ENCODE assay signal across 8 mouse cellular contexts in the genomic region with DNA sequence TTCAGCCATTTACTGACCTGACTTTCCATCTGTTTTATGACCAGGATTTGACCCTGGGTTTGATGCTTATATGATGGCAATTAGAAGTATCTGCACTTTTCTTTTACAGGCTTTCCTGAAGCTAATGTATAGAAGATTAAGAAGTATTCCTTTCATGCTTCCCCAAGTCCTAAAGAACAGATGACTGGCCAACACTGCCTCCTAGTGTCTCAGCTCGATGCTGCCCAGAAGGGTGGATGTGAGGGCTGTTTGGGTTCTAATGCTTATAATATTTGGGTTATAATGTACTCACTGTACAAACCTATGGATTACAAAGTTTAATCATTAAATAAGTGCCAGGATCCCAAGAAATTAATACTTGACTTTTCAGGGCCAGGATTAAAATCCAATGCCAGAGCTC. TPM values are rescaled to one million over a fixed set of nuclear protein-coding genes. Genes with fewer than 3 reads are reported as not detected.
DNase-seq lines count a peak whose midpoint lies in the region; ATAC-seq and TF ChIP-seq lines count a peak whose summit lies in the region.

No protein-coding gene starts in this region.

- DNase-seq in forebrain, embryonic 11.5 days (ENCODE audit: low spot score) = peak; percentile 62
- peak; percentile 22 for DNase-seq in midbrain, embryonic 10.5 days (ENCODE audit: low spot score)
- DNase-seq in adrenal gland, postnatal 14 days = peak; percentile 63
- peak; percentile 30 for DNase-seq in embryo, embryonic 9.5 days (ENCODE audit: extremely low spot score)
- DNase-seq in left cerebral cortex, postnatal 4 days = peak; percentile 49
- DNase-seq in stomach, postnatal 0 days (ENCODE audit: low spot score) = peak; percentile 63

- H3K4me1 ChIP-seq in forebrain, embryonic 11.5 days (replicated peaks; ENCODE audit: control insufficient read depth, insufficient read depth, low read length) = no peaks in the 10 kb centered on the region; the same call in none of the 2 replicates
- H3K4me1 ChIP-seq in forebrain, embryonic 15.5 days = 0 out of 2 replicates have a peak, but pooled peaks cover 3% of the 10 kb centered on the region
- H3K4me1 ChIP-seq in midbrain, embryonic 10.5 days = no peaks in the 10 kb centered on the region
- H3K4me1 ChIP-seq in midbrain, embryonic 13.5 days (replicated peaks) = no peaks in the 10 kb centered on the region
- no peaks in the 10 kb centered on the region for H3K4me1 ChIP-seq in stomach, postnatal 0 days (replicated peaks; ENCODE audit: control insufficient read depth, insufficient read depth)

- H3K36me3 ChIP-seq in forebrain, embryonic 11.5 days (ENCODE audit: control insufficient read depth, insufficient read depth, low read length) = no peaks in the 10 kb centered on the region
- H3K36me3 ChIP-seq in forebrain, embryonic 15.5 days = no peaks in the 10 kb centered on the region
- no peaks in the 10 kb centered on the region for H3K36me3 ChIP-seq in midbrain, embryonic 10.5 days
- no peaks in the 10 kb centered on the region for H3K36me3 ChIP-seq in midbrain, embryonic 13.5 days
- no peaks in the 10 kb centered on the region for H3K36me3 ChIP-seq in stomach, postnatal 0 days (ENCODE audit: control insufficient read depth, insufficient read depth, low read length)

- WGBS in forebrain, embryonic 11.5 days = 10% methylated on average over 1 of the region's 1 CpGs
- 20% methylated on average over 1 of the region's 1 CpGs for WGBS in forebrain, embryonic 15.5 days
- WGBS in midbrain, embryonic 10.5 days = 14% methylated on average over 1 of the region's 1 CpGs
- WGBS in midbrain, embryonic 13.5 days = 19% methylated on average over 1 of the region's 1 CpGs
- 8% methylated on average over 1 of the region's 1 CpGs for WGBS in stomach, postnatal 0 days

- intact Hi-C loops in left cerebral cortex, postnatal 4 days (cut with DNase I) = no loop called here

- H3K4me2 ChIP-seq in forebrain, embryonic 11.5 days (ENCODE audit: low read depth, low read length, severe bottlenecking) = no peak overlapping the region
- no peak overlapping the region for H3K4me2 ChIP-seq in forebrain, embryonic 15.5 days (replicated peaks)
- H3K4me2 ChIP-seq in midbrain, embryonic 13.5 days (replicated peaks) = no peak overlapping the region
- no peak overlapping the region for H3K4me2 ChIP-seq in stomach, postnatal 0 days (replicated peaks; ENCODE audit: low read depth)

- ATAC-seq in forebrain, embryonic 11.5 days (replicated peaks; ENCODE audit: low FRiP score) = no peak
- no peak for ATAC-seq in forebrain, embryonic 15.5 days (replicated peaks)
- ATAC-seq in midbrain, embryonic 13.5 days = no peak
- 0 out of 2 replicates have a peak, but pooled peaks have one; percentile 65 for ATAC-seq in stomach, postnatal 0 days (ENCODE audit: low FRiP score, low TSS enrichment)

- H3K9me3 ChIP-seq in forebrain, embryonic 11.5 days (ENCODE audit: control insufficient read depth, low read length) = no peaks in the 10 kb centered on the region
- H3K9me3 ChIP-seq in forebrain, embryonic 15.5 days = no peaks in the 10 kb centered on the region
- no peaks in the 10 kb centered on the region for H3K9me3 ChIP-seq in midbrain, embryonic 10.5 days (replicated peaks)
- H3K9me3 ChIP-seq in midbrain, embryonic 13.5 days = no peaks in the 10 kb centered on the region
- H3K9me3 ChIP-seq in stomach, postnatal 0 days (ENCODE audit: control insufficient read depth, low read length) = no peaks in the 10 kb centered on the region

- H3K4me3 ChIP-seq in forebrain, embryonic 11.5 days (ENCODE audit: low read depth, low read length) = no peak overlapping the region
- H3K4me3 ChIP-seq in forebrain, embryonic 15.5 days = no peak overlapping the region
- no peak overlapping the region for H3K4me3 ChIP-seq in midbrain, embryonic 10.5 days
- no peak overlapping the region for H3K4me3 ChIP-seq in midbrain, embryonic 13.5 days (replicated peaks)
- H3K4me3 ChIP-seq in stomach, postnatal 0 days (ENCODE audit: low read depth, low read length) = no peak overlapping the region

- peak; percentile 83 for TF ChIP-seq CTCF in stomach, postnatal 0 days (IDR thresholded peaks at IDR 0.05; ENCODE audit: low read depth)

- no peak overlapping the region for H3K27ac ChIP-seq in forebrain, embryonic 11.5 days (ENCODE audit: low read depth, low read length)
- H3K27ac ChIP-seq in forebrain, embryonic 15.5 days (replicated peaks) = no peak overlapping the region
- no peak overlapping the region for H3K27ac ChIP-seq in midbrain, embryonic 10.5 days (replicated peaks)
- no peak overlapping the region for H3K27ac ChIP-seq in midbrain, embryonic 13.5 days
- no peak overlapping the region for H3K27ac ChIP-seq in stomach, postnatal 0 days (replicated peaks)

- no peak overlapping the region for H3K9ac ChIP-seq in forebrain, embryonic 11.5 days (ENCODE audit: low read length)
- no peak overlapping the region for H3K9ac ChIP-seq in forebrain, embryonic 15.5 days (replicated peaks)
- no peak overlapping the region for H3K9ac ChIP-seq in midbrain, embryonic 13.5 days (replicated peaks)
- H3K9ac ChIP-seq in stomach, postnatal 0 days (ENCODE audit: low read length) = no peak overlapping the region

- TF ChIP-seq EP300 in stomach, postnatal 0 days (optimal IDR thresholded peaks at IDR 0.05) = no peak

- no peaks in the 10 kb centered on the region for H3K27me3 ChIP-seq in forebrain, embryonic 11.5 days (ENCODE audit: control insufficient read depth, insufficient read depth, low read length)
- H3K27me3 ChIP-seq in forebrain, embryonic 15.5 days = no peaks in the 10 kb centered on the region
- H3K27me3 ChIP-seq in midbrain, embryonic 10.5 days (ENCODE audit: low read depth, poor library complexity, severe bottlenecking) = no peaks in the 10 kb centered on the region
- H3K27me3 ChIP-seq in midbrain, embryonic 13.5 days = no peaks in the 10 kb centered on the region
- H3K27me3 ChIP-seq in stomach, postnatal 0 days (ENCODE audit: control insufficient read depth, insufficient read depth, low read length) = no peaks in the 10 kb centered on the region

RNA-seq across cellular contexts. Expression of gene Actr3b, which starts 25.5 kb away (rescaled TPM):
- polyA plus RNA-seq in forebrain, embryonic 11.5 days (2014; fragmentation: Nextera tagmentation; extraction: Ambion mirVana) = 16.1 and 17.4 TPM in 2 replicates
- 48.7 and 49.3 TPM in 2 replicates for polyA plus RNA-seq in forebrain, embryonic 15.5 days (2015; fragmentation: Nextera tagmentation; extraction: Ambion mirVana)
- polyA plus RNA-seq in midbrain, embryonic 10.5 days (2016; fragmentation: Nextera tagmentation; extraction: Ambion mirVana) = 7.0 and 7.2 TPM in 2 replicates
- 13.6 and 15.2 TPM in 2 replicates for polyA plus RNA-seq in midbrain, embryonic 13.5 days (2015; fragmentation: Nextera tagmentation; extraction: Ambion mirVana)
- total RNA-seq in adrenal gland, postnatal 14 days (2021) = 10.2 and 11.0 TPM in 2 replicates
- total RNA-seq in left cerebral cortex, postnatal 4 days (2021) = 100 to 1,000 TPM; 116 to 117 TPM
- 4.8 and 6.3 TPM in 2 replicates for polyA plus RNA-seq in stomach, postnatal 0 days (2015; fragmentation: Nextera tagmentation; extraction: Ambion mirVana)

RNA-seq across cellular contexts. Expression of gene Xrcc2, which starts 28.7 kb away (rescaled TPM):
- 14.9 and 19.8 TPM in 2 replicates for polyA plus RNA-seq in forebrain, embryonic 11.5 days (2014; fragmentation: Nextera tagmentation; extraction: Ambion mirVana)
- polyA plus RNA-seq in forebrain, embryonic 15.5 days (2015; fragmentation: Nextera tagmentation; extraction: Ambion mirVana) = 6.6 and 7.7 TPM in 2 replicates
- 15.7 and 17.3 TPM in 2 replicates for polyA plus RNA-seq in midbrain, embryonic 10.5 days (2016; fragmentation: Nextera tagmentation; extraction: Ambion mirVana)
- polyA plus RNA-seq in midbrain, embryonic 13.5 days (2015; fragmentation: Nextera tagmentation; extraction: Ambion mirVana) = 5.1 and 6.3 TPM in 2 replicates
- 5.1 and 6.0 TPM in 2 replicates for total RNA-seq in adrenal gland, postnatal 14 days (2021)
- total RNA-seq in left cerebral cortex, postnatal 4 days (2021) = 1 to 10 TPM; 5.6 to 7.9 TPM
- polyA plus RNA-seq in stomach, postnatal 0 days (2015; fragmentation: Nextera tagmentation; extraction: Ambion mirVana) = 2.1 and 2.3 TPM in 2 replicates
